ENCODE assay signal across 11 mouse cellular contexts in the genomic region with DNA sequence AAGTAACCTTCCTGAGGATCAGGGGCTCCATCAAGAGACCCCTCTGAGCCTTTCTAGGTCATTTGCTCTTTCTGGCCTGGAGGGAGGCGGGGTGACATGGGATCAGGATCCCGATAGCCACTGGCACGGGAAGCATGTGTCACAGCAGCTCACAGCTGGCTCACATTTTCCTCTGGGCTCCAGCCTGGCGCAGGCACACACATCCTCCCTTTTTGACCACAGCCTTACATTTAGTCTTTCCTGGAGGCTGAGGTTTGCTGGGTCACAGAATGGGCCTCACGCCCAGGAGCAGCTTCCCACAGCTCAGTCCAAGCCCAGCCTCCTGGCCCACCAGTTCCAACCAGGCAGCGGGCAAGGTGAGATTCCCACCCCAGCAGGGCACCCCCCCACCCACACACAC. TPM values are rescaled to one million over a fixed set of nuclear protein-coding genes. Genes with fewer than 3 reads are reported as not detected.
DNase-seq lines count a peak whose midpoint lies in the region; ATAC-seq and TF ChIP-seq lines count a peak whose summit lies in the region.
"Had no signal": no experiment of that assay in that cellular context is flagged by ENCODE, and none has a peak within 500 bp of the region (broad histone marks: within the 10 kb centered on the region; RNA-seq: fewer than 3 reads in every experiment).

No protein-coding gene starts in this region.

- ATAC-seq in midbrain, embryonic 12.5 days (ENCODE audit: low FRiP score, low read depth): no peak
- 0 out of 2 replicates have a peak, but pooled peaks have one; percentile 31 for ATAC-seq in heart, postnatal 0 days (ENCODE audit: insufficient read depth, low read depth)
- ATAC-seq in neural tube, embryonic 15.5 days (ENCODE audit: low FRiP score): no peak

- H3K4me2 ChIP-seq in midbrain, embryonic 12.5 days (replicated peaks): no peak overlapping the region
- no peak overlapping the region for H3K4me2 ChIP-seq in heart, postnatal 0 days (ENCODE audit: low read depth, low read length)
- H3K4me2 ChIP-seq in neural tube, embryonic 15.5 days: no peak overlapping the region

- no peak overlapping the region for H3K9ac ChIP-seq in midbrain, embryonic 12.5 days (replicated peaks)
- H3K9ac ChIP-seq in heart, postnatal 0 days (replicated peaks; ENCODE audit: low read depth, low read length): no peak overlapping the region
- no peak overlapping the region for H3K9ac ChIP-seq in neural tube, embryonic 15.5 days (replicated peaks)

- H3K4me1 ChIP-seq in midbrain, embryonic 12.5 days: peaks cover 8% of the 10 kb centered on the region; the same call in 1 of the 2 replicates
- H3K4me1 ChIP-seq in midbrain, embryonic 10.5 days: peaks cover 42% of the 10 kb centered on the region
- H3K4me1 ChIP-seq in heart, postnatal 0 days (ENCODE audit: control insufficient read depth, insufficient read depth): peaks cover 15% of the 10 kb centered on the region
- peaks cover 43% of the 10 kb centered on the region for H3K4me1 ChIP-seq in neural tube, embryonic 15.5 days

- no peak for TF ChIP-seq CTCF in heart, postnatal 0 days (IDR thresholded peaks at IDR 0.05; ENCODE audit: low read depth)

- 73% methylated on average over 6 of the region's 6 CpGs for WGBS in midbrain, embryonic 12.5 days
- 73% methylated on average over 6 of the region's 6 CpGs for WGBS in midbrain, embryonic 10.5 days
- WGBS in heart, postnatal 0 days: 31% methylated on average over 6 of the region's 6 CpGs
- 82% methylated on average over 6 of the region's 6 CpGs for WGBS in neural tube, embryonic 15.5 days

- peak; percentile 96 for DNase-seq in heart, adult 11 months
- no peak for DNase-seq in heart, adult 8-10 months (ENCODE audit: low spot score)
- DNase-seq in midbrain, embryonic 10.5 days (ENCODE audit: low spot score): no peak
- no peak for DNase-seq in heart, postnatal 0 days (ENCODE audit: low spot score)
- no peak for DNase-seq in cerebellum, postnatal 14 days
- DNase-seq in right cerebral cortex, adult 18-20 months: no peak
- DNase-seq: adrenal gland, postnatal 25 days; gastrocnemius, postnatal 14 days had no signal

- no peak for TF ChIP-seq EP300 in heart, postnatal 0 days (IDR thresholded peaks at IDR 0.05; ENCODE audit: low read depth)

- 0 out of 2 replicates have a peak overlapping the region, but pooled peaks have one; percentile 3 for H3K27ac ChIP-seq in midbrain, embryonic 12.5 days (replicated peaks)
- no peak overlapping the region for H3K27ac ChIP-seq in midbrain, embryonic 10.5 days (replicated peaks)
- H3K27ac ChIP-seq in heart, postnatal 0 days (ENCODE audit: low read depth): peak overlapping the region; percentile 79
- 0 out of 2 replicates have a peak overlapping the region, but pooled peaks have one; percentile 37 for H3K27ac ChIP-seq in neural tube, embryonic 15.5 days (replicated peaks)

- H3K4me3 ChIP-seq in midbrain, embryonic 12.5 days: no peak overlapping the region
- H3K4me3 ChIP-seq in midbrain, embryonic 10.5 days: no peak overlapping the region
- H3K4me3 ChIP-seq in heart, postnatal 0 days (ENCODE audit: low read depth, low read length): no peak overlapping the region
- H3K4me3 ChIP-seq in neural tube, embryonic 15.5 days (replicated peaks): no peak overlapping the region

- H3K9me3 ChIP-seq in midbrain, embryonic 12.5 days: no peaks in the 10 kb centered on the region
- no peaks in the 10 kb centered on the region for H3K9me3 ChIP-seq in midbrain, embryonic 10.5 days (replicated peaks)
- no peaks in the 10 kb centered on the region for H3K9me3 ChIP-seq in heart, postnatal 0 days (replicated peaks; ENCODE audit: control insufficient read depth, low read length)
- H3K9me3 ChIP-seq in neural tube, embryonic 15.5 days (replicated peaks): no peaks in the 10 kb centered on the region

- no peaks in the 10 kb centered on the region for H3K27me3 ChIP-seq in midbrain, embryonic 12.5 days
- no peaks in the 10 kb centered on the region for H3K27me3 ChIP-seq in midbrain, embryonic 10.5 days (ENCODE audit: low read depth, poor library complexity, severe bottlenecking)
- no peaks in the 10 kb centered on the region for H3K27me3 ChIP-seq in heart, postnatal 0 days (ENCODE audit: control insufficient read depth, insufficient read depth, low read length)
- H3K27me3 ChIP-seq in neural tube, embryonic 15.5 days (replicated peaks): no peaks in the 10 kb centered on the region

- 0 out of 2 replicates have a peak, but pooled peaks cover 4% of the 10 kb centered on the region for H3K36me3 ChIP-seq in midbrain, embryonic 12.5 days
- no peaks in the 10 kb centered on the region for H3K36me3 ChIP-seq in midbrain, embryonic 10.5 days
- H3K36me3 ChIP-seq in heart, postnatal 0 days (replicated peaks; ENCODE audit: control insufficient read depth, insufficient read depth, low read length): no peaks in the 10 kb centered on the region
- peaks cover 7% of the 10 kb centered on the region; the same call in 1 of the 2 replicates for H3K36me3 ChIP-seq in neural tube, embryonic 15.5 days

RNA-seq across cellular contexts. Expression of gene Spns2, which starts 11.5 kb away (rescaled TPM):
- 10 to 100 TPM in 1 of 4 experiments, 1 to 10 TPM in 3; 7.4 to 10.2 (median 7.9) TPM for total RNA-seq in heart, adult 8-10 months (2022)
- 6.8 and 9.4 TPM in 2 replicates for polyA plus RNA-seq in midbrain, embryonic 12.5 days (2016; fragmentation: Nextera tagmentation; extraction: Ambion mirVana)
- polyA plus RNA-seq in midbrain, embryonic 10.5 days (2016; fragmentation: Nextera tagmentation; extraction: Ambion mirVana): 2.1 and 2.9 TPM in 2 replicates
- total RNA-seq in heart, postnatal 0 days (2014; rRNA removed; ENCODE audit: low replicate concordance): 31.8 and 44.2 TPM in 2 replicates
- 2.4 and 2.9 TPM in 2 replicates for polyA plus RNA-seq in heart, postnatal 0 days (2015; fragmentation: Nextera tagmentation; extraction: Ambion mirVana)
- polyA plus RNA-seq in neural tube, embryonic 15.5 days (2015; fragmentation: Nextera tagmentation; extraction: Ambion mirVana): 9.4 and 12.6 TPM in 2 replicates

RNA-seq across cellular contexts. Expression of gene Mybbp1a, which starts 37.1 kb away (rescaled TPM):
- 10 to 100 TPM; 42.4 to 49.4 (median 45.9) TPM for total RNA-seq in heart, adult 8-10 months (2022)
- 136 and 138 TPM in 2 replicates for polyA plus RNA-seq in midbrain, embryonic 12.5 days (2016; fragmentation: Nextera tagmentation; extraction: Ambion mirVana)
- polyA plus RNA-seq in midbrain, embryonic 10.5 days (2016; fragmentation: Nextera tagmentation; extraction: Ambion mirVana): 192 and 236 TPM in 2 replicates
- 20.5 and 20.9 TPM in 2 replicates for total RNA-seq in heart, postnatal 0 days (2014; rRNA removed; ENCODE audit: low replicate concordance)
- 41.3 and 42.1 TPM in 2 replicates for polyA plus RNA-seq in heart, postnatal 0 days (2015; fragmentation: Nextera tagmentation; extraction: Ambion mirVana)
- 63.1 and 82.7 TPM in 2 replicates for polyA plus RNA-seq in neural tube, embryonic 15.5 days (2015; fragmentation: Nextera tagmentation; extraction: Ambion mirVana)

RNA-seq across cellular contexts. Expression of gene Ggt6, which starts 42.9 kb away (rescaled TPM):
- under 1 TPM in 2 of 4 experiments, not detected in 2; 0.32 to 0.44 TPM for total RNA-seq in heart, adult 8-10 months (2022)
- polyA plus RNA-seq in midbrain, embryonic 12.5 days (2016; fragmentation: Nextera tagmentation; extraction: Ambion mirVana): not detected in 2 replicates
- not detected in 2 replicates for polyA plus RNA-seq in midbrain, embryonic 10.5 days (2016; fragmentation: Nextera tagmentation; extraction: Ambion mirVana)
- 5.3 TPM in 1 of 2 replicates, not detected in the other for total RNA-seq in heart, postnatal 0 days (2014; rRNA removed; ENCODE audit: low replicate concordance)
- 0.05 TPM in 1 of 2 replicates, not detected in the other for polyA plus RNA-seq in heart, postnatal 0 days (2015; fragmentation: Nextera tagmentation; extraction: Ambion mirVana)
- 1.2 TPM in 1 of 2 replicates, not detected in the other for polyA plus RNA-seq in neural tube, embryonic 15.5 days (2015; fragmentation: Nextera tagmentation; extraction: Ambion mirVana)
- total RNA-seq: left cerebral cortex, postnatal 14 days had no signal
